Mouse (Mus musculus): ENCODE measurements around the gene R3hdm2.

- TF ChIP-seq CTCF (IDR thresholded peaks at IDR 0.05; ENCODE audit: borderline replicate concordance, extremely low read depth, insufficient read depth, insufficient read length) (no peak), POLR2A (IDR thresholded peaks at IDR 0.05; ENCODE audit: borderline replicate concordance, extremely low read depth, insufficient read depth, insufficient read length, poor library complexity, severe bottlenecking) (no peak)
These were observed 30.3 kb upstream of the R3hdm2 start for GRCm38 (mm10) chr10:127349810-127350209.

All from brain, embryonic 14.5 days (tissue).